Mouse (Mus musculus) mesoderm, embryonic 11.5 days (tissue): ENCODE measurements around the gene Med21.

ENCODE experiments used
- DNase-seq: peaks from one replicate; pipeline ENCODE4 v3.0.0-alpha.2; 2012; ENCODE audit warnings: low read depth, low spot score

Med21 gene

DNA sequence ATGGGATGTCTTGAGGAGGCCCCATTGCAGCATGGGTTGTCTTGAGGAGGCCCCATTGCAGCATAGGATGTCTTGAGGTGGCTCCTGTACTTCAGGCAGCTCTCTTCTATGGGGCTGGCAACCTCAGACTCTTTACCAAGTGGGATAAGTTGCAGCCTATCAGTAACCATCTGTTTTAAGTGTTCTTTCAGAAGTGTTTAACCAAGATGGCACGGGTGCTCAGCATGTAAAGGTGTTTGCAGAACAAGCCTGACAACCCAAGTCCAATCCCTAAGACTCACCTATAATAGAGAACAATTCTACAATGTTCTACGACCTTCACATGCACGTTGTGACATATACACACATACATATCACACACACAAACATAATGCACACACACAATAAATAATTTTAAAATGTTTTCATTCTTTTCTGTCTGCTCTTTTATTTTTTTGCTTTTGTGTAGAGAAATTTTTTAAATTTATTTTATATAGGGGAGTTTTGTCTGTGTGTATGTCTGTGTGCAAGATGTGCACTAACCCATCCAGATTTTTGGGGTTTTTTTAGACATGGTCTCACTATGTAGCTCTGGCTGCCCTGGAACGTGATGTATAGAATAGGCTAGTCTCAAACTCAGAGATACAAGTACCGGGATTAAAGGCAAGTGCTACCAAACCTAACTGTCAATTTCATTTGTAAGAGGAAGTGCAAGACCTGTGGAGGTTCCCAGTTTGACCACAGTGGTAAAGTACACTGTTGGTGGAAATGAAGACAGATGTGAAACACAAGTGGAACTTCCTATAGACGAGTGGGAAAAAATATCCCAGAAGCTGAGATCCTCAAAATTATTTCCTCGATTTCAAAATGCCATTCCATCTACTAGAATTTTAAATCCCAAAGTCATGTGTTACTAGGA, 2.0 kb upstream of the Med21 start:
- no peak for DNase-seq

DNA sequence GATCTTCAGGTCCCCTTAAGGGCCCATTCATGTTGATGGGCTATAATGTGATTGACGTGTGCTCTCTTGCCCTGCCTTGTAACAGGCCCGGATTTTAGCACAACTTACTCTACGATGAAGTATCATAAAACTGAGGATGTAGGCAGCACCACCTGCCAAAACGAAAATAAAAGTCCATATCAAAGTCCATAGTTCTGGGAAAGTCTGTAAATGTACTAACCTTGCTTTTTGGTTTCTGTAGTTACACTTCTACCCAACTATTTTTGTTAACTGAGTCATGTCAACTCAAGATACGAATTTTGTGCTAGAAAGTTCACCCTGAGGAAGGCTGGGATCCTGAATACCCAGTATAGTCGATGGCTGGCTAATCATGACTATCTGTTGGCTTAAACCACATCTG, 1.4 kb upstream of the Med21 start:
- no peak for DNase-seq

DNA sequence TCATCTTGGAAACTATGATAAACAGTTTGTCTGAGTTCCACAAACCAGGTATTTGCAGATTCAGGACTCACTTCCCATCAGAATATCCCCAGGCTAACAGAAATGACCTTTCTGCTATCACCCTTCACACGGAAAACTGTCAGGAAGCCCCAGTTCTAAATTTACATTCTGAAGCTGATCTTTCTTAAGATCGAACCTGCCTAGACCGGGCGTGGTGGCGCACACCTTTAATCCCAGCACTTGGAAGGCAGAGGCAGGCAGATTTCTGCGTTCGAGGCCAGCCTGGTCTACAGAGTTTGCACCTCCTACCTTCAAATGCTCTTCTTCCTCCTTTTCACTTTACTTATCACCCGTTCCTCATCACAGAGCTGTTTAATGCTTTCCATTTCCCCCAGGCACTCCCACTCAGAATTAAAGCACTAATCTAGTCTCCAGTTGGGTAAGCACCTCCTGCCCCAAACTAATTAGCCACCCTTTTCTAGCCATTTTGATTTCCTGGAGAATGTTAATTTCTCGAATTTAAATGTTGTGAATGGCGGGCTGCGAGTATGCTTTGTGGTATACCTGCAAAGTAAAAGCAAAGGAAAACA, 631 bp upstream of the Med21 start:
- no peak for DNase-seq

DNA sequence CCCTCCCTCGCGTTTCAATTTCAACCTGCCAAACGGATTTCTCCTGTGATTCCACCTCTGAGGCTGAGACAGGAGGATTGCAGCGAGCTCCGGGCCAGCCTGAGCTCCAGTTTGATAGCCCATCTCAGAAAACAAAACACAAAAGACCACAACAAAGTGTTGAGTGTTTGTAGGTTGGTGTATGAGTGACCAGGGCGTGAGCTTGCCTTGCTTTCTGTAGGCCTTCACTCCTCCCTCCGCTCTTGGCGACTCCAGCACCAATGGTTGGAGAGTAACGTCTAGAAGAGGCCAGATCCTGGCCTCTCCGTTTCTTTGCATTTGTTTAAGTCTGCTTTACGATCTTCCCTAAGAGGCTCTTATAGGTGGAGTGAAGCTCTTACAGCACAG, 830 bp downstream of the Med21 start:
- no peak for DNase-seq

DNA sequence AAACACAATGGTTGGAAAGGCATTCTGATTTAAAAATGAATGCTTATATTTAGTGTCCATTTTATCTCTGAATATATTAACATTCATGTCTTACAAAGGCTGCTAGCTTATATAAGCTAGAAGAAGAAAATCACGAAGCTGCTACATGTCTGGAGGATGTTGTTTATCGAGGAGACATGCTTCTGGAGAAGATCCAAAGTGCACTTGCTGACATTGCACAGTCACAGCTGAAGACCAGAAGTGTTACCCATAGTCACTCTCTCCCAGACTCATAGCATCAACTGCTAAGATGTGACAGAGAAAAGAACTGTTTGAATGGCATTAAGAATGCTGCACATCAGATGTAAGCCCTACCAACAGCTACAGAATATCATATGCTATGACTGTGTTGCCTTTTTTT, 7.7 kb downstream of the Med21 start:
- DNase-seq: no peak

DNA sequence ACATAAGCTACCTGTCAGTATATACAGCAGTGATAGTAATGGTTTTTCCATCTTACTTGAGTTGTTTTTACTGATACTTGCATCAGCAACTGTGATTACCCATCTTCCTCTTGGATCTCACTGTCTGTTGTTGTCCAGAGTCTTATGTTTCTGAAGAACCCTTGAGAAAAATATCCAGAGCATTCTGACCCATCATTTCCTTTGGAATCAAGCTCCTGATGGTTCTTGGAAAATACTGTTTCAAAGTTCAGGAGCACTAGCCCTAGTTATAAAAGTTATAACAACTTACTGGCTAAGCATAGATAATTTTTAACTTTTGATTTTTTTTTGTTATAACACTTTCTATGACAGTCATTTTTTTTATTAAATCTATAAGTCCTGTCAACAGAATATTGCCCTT, 9.1 kb downstream of the Med21 start:
- no peak for DNase-seq

DNA sequence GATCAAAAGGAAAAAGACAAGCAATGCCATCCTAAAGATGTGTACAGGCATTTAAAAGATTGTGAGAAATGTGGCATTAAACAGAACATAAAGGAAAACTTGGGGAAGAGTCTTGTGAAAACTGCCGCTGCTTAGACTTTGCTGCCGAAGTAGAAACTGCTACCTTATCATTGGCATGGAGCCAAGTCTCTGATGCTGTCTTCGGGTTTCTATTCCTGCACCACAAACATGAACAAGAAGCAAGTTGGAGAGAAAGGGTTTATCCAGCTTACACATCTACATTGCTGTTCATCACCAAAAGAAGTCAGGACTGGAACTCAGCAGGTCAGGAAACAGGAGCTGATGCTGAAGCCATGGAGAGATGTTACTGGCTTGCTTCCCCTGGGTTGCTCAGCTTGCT, 10.8 kb downstream of the Med21 start:
- DNase-seq: no peak

DNA sequence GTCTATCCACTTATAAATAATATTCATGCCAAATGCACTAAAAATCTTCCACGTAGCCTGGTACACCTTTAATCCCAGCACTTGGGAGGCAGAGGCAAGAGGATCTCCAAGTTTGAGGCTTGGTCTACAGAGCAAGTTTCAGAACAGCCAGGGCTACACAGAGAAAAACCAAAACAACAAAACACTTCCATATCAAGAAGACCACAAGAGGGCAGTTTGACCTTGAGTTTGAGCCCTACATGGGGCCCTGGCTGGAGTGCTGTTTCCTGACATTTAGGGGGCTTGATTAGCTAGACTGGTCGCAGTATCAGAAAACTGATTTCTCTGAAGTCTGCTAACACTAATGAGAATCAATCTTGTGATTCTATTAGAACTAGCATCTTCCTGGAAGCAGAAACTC, 18.2 kb downstream of the Med21 start:
- no peak for DNase-seq

DNA sequence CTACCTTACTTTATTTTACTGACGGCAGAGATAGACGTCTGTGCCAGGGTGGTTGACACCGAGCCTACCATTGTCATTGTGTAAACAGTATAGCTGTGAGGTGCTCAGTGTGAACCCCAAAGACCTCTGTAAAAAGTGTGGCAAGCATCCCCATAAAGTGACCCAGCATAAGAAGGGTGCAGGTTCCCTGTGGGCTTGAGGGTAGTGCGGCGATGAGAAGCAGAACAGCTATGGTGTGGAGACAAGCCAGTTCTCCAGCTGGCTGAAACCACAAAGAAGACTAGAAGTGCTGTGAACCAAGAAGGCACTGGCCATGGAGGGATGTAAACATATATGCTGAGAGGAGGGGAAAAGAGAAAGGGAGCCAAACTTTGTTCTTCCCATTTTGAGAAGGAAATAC, 19.3 kb downstream of the Med21 start:
- no peak for DNase-seq

DNA sequence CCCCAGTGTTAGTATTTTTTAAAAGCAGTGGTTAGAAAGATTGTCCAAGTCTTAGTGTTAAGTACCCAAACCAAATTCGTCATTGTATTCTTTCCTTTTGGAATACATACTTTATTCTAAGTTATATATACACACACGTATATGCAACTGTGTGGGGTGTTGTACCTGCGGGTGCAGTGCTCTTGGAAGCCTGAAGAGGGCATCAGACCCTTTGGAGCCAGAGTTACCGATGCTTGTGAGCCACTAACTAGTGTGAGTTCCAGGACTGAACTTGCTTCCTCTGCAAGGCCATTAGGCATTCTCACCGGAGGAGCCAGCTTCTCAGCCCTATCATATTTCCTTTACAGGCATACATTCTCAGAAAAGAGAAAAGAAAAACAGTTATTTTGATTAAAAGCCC, 20.3 kb downstream of the Med21 start:
- peak; percentile 15 for DNase-seq

DNA sequence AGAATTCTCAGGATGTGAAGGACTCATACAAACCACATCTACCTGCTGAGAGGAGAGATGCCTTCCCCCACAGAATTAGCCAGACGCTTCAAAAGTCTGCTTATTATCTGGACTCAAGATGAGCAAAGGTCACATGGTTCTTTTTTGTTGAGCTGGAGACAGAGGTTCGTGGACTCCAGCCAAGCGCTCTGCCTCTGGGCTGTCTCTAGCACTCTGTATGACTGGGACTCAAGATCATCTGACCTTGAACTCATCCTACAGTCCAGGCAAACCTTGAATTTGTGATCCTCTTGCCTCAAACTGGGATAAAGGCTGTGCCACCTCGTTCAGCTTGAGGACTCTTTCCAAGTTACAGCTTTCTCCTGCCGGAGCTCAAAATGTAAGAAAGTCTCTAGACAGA, 21.8 kb downstream of the Med21 start:
- DNase-seq: no peak

DNA sequence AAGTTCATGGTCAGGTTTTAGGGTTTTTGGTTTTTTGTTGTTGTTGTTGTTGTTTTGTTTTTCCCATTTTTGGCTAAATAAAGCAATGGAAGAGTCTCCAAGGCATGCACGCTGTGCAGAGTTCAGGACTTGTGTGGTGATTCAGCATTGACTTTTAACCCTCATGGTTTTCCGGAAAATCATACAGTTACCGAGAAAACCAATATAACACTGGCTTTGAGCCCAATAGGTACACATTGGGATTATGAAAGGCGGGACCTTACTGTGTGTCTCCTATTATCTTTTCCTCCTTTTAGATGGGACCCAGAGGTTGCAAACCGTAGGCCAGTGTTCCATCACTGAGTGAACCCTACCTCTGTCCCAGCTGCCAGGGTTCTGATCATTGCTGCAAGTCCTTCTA, 22.6 kb downstream of the Med21 start:
- DNase-seq: no peak

DNA sequence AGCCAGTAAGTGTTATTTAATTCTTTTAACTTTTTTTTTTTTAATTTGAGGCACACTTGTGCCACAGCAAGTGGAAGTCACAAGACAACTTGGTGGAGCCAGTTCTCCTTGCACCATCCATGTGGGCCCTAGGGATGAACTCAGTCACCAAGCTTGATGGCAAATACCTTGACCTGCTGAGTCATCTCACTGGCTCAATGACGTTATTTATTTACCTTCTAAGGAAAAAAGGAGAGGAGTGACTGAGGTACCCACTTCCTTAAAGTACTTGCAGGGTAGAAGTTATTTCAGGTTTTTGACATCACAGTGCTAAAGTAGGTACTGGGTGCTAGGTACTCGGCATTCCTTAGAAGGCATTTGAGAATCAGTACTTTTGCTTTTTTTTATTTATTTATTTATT, 23.1 kb downstream of the Med21 start:
- DNase-seq: no peak

DNA sequence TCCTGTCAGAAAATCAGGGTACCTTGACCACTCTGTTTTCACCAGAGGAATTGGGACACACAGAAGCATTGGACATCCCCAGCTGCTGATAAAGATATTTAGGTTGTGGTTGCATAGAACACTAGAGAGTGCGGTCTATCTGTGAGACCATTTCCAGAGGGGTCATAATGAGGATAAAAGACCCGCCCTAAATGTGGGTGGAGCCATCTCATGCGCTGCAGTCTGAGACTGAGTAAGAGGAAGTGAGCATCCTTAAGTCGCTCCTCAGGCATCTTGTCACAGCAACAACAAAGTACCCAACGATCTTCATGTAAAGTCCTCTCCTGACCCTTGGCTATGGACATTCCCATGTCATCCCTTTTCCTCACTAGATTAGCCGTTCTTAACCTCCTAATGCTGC, 24.5 kb downstream of the Med21 start:
- DNase-seq: no peak

DNA sequence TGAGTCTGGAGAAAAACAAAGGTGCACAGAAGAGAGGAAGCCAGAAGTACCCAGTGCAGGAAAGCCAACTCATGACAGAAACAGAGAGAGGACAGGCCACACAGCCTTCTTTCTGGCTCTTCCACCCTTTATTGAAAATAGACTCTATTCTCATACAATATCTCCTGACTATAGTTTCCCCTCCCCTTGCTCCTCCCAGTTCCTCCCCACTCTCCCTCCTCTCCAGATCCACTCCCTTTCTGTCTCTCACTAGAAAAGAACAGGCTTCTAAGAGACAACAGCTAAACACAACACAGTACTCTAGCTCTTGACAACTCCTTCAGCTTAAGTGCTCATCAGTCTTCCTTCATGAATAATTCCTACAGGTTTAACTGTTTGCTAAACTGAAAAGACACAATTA, 26.3 kb downstream of the Med21 start:
- no peak for DNase-seq

DNA sequence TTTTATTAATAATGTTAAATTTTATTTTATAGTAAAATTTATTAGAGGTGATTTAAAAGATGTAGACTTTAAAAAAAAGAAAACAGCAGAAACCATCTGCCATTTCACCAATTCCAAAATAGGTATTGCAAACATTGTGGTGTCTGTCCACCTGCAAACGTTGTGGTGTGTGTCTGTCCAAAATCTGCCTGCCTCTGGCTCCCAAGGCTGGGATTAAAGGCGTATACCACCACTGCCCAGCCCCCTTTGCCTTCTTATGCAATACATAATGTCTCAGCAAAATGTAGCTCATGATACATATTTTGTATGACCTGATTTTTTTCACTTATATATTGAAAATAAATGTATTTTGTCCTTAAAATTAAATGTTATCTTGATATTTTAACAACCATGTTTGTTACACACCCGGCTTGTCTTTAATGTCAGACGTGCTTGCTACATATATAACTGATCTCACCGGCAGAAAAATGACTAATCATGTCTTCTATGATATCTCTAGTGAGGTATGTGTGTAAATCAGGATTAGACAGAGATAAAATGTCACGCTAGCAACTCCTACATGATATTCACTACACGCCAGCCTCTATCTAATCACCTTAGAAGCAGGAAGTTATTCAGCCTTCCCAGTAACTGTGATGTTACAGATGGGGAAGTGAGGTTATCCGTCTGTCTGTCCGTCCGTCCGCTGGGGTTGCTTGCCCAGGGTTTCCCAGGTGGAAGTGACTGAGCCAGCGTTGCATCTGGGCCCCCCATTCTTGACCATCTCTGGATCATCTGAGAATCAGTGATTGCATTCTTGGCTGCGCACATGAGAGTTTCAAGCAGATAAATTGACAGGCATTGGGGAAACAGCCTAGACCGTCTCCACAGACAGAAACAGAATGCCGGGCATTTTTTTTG, 28.9 kb downstream of the Med21 start:
- DNase-seq: no peak

DNA sequence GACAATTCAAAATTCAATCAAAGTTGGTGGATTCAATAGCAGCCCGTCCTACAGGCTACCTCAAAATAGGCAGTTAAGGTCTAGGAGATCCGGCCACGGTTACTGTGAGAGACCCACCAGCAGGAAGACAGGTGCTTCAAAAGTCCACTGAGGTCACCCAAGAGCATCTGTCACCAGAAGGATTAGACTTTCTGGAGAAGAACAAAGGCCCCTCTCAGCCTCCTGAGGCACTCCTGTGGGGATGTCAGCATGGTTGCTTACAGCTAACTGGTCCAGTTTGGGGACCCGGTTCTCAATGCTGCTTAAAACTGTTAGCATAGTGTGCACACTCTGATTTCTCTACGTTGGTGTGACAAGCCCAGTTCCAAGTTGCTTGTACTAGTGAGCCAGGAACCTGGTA, 29.8 kb downstream of the Med21 start:
- DNase-seq: no peak

DNA sequence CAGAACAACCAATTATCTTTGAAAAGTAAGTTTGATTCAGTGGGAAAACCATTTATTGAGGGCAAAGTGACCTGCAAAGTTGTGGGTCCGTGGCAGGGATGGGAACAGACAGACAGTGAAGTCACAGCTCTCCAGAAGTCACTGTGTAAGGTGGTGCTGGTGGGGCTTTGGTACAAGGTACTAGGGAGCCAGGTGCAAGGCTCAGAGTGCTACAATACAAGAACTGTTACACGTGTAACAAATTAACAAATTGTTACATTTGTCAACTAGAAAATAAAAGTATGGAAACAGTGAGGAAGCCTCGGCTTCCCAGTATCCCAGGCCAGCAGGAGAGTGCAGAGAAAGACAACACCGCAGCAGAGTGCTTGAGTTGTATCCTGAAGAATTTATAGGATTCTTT, 31.3 kb downstream of the Med21 start:
- DNase-seq: no peak

DNA sequence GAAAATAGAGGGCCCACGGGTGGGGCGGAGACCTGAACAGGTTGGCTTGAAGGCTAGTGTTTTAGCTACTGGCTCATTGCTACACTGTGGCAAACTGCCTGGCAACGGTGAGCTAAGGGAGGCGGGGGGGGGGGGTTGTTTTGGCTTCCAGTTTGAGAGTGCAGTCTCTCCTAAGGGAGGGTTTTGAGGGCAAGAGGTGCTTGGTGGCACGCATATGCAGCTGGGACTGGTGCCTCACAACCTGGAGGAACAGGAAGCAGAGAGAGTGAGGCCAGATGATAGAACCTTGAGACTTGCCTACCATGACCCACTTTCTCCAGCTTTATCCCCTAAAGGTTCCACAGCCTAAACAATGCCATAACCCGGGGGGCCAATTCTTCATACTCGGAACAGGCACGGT, 32.1 kb downstream of the Med21 start:
- DNase-seq: no peak

DNA sequence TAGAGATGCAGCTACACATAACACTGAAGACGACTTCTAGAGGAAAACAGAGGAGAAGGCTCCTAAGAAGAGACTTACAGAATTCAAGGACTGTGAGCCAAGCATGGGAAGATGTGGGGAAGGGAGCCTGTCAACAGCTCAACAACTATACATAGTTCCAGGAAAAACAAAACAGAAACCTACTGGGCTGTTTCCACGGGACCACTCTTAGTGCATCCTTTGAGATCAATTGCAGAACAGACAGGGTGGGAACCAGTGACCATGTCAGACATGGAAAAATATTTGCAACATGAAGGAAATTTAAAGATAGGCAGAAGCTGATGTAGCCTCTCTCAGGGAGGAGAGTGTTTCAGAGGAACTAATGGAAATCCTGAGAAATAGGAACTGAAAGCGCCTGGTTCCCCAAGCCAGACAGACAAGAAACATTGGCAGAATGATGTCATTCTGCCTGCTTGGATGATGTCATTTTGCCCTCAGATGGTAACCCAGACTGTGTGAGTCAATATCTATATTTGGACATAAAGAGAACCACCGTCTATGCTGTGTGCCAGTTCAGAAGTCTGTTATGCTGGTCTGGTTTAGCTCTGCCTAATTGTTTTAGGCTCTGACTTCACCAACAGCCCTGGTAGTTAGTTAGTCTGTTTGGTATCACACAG, 32.7 kb downstream of the Med21 start:
- no peak for DNase-seq

DNA sequence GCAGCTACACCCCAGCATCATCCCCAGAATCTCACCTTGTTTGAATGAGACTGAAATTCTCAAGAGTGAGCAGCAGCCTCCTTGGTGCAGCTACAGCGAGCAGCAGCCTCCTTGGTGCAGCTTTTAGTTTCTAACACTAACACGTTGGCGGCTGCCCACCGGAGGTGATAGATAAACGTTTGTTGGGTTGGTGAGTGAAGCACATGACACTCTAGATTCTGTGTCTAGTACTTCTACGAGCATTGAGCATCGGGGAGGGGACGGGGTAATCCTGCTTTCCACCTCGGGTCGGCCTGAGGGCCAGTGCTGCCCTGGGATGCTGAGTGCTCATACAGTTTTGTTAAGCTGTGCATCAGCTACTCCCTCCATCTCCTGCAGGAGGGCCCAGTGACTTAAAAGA, 34.6 kb downstream of the Med21 start:
- no peak for DNase-seq
